Mouse (Mus musculus) right cerebral cortex, postnatal 25 days (tissue): ENCODE measurements around the gene Lama1.

Experiments
- DNase-seq: peaks from one replicate; pipeline ENCODE4 v3.0.0; 2022

Gene Lama1

DNA sequence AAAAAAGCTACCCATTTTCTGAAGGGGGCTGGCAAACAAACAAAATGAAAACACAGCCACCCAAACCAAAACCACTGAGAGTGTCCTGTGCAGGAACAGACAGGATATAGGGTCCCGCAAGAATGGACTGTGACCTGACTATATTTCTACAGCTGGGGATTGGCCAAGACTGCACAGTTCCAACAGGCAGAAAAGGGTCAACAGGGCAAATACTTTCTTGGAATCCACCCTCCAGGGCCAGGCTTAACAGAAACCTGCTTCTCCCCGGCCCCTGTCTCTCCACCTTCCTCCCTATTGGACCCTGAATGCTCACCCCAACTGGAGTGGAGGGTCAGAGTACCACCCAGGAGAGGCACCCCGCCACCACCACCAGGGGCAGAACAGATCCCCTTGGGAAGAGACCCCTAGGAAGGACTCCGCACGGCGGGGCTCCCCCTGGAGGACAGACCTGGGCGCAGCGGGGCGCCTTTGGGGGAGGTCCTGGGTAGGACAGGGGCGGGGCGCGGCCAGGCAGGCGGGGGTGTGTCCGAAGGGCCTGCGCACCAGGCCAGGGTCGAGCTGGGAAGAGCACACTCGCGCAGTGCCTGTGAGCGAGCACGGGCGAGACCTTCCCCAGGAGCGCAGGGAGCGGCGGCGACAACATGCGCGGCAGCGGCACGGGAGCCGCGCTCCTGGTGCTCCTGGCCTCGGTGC lies at the start of gene Lama1:
Lama1 (plus strand) TSS at position 566 of the 693 bp plus-strand sequence.
- peak; percentile 34 for DNase-seq

DNA sequence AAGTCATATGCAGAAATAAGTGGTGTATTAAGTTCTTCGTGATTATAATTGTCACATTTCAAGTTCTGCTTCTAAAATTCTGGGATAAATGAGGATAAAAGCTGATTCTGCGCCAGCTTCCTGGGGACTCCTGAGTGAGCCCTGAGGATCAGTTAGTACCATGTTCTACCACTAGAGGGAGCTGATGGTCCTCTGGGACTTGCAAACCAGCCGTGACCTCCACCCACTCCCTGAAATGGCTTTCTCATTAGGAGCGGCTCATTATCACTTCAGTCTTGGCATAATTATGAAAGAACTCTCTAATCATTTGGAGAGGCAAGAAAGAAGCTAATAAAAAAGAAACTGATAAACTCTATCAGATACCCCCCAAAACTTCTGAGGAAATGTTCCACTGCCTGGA lies 45.6 kb upstream of the Lama1 start:
- DNase-seq = no peak

DNA sequence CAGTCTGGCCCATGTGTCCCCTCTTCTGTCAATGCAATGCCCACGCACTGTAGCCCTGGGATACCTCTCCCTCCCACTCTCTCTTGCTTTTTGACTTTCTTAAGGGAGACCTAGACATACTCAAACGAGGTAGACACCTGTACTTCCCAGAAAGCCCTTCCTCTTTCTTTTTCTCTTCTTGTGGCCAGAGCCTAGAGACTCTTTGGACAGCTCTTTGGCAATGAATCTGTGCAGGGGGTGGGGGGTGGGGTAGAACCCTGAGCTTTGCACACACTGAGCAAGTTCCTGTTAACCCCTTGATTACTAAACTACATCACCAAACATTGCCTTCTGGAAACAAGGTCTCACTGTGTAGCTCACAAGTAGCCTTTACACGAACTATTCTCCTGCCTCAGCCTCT lies 32.8 kb upstream of the Lama1 start:
- DNase-seq = no peak

DNA sequence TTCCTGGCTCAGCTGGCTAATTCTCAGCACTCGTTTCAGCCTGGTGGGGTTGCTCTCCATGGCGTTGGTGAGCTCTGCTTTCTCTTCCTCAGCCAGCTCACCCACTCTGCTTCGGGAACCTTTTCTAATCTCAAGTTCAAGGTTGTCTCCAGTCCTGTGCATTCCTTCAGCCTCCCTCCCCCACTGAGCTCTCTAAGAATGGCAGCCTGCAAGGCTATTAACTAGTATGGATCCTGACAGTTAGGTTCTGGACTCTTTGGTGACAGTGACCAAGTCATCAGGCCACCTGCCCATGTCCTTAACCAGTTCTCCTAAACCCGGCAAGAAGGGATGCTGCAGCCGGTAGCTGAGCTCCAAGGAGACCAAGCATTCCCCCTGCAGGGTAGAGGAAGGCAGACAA lies 30.1 kb upstream of the Lama1 start:
- DNase-seq = no peak

DNA sequence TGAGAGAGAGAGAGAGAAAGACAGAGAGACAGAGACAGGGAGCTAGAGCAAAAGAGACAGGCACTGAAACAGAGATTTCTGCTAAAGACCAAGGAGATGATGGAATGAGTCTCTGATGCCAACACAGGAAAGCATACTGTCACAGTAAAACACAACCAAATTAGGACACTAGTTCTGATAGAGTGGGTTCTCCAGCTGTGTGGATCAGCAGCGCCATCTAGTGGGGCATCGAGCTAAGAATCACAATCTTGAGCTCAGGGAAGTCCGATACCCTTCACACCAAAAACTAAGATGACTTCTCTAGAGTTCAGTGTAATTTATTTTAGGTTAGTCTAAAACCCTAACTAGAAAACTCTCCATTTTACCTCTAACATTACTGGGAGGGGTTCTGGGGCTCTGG lies 29.1 kb upstream of the Lama1 start:
- DNase-seq = peak; percentile 42

DNA sequence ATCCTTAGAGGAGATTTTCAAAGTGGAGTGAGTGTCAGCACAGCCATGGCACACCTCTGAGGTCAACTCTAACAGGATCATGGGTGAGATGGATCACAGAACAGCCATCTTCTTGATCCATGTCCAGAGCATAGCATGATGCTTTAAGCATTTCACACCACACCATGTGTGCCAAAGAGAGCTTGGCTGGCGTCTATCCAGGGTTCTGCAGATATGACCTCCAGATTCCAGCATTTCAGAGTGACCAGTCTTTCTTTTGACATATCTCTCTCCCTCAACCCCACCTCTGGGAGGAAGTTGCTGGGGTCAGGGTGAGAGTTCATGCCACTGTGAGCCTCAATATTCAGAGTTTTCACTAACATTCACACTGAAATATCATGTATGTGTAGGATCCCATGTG lies 18.5 kb upstream of the Lama1 start:
- DNase-seq = no peak

DNA sequence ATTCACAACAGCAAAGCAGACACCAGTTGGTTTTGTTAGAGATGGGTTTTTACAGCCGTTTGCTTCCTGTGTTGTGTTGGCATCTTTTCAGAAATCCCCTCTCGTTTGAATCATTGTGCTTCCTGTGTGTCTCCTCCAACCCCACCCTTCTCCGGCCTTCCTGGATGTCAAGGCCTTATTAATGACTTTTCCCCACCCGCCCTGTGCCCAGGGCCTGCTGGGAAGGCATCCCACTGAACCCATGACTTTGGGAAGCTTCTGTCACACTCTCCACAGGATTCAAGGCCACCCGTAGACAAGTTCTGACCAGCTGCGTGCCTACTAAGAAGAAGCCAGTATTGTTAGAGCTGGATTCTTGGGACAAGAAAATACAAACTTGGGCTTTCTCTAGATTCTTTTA lies 16.0 kb upstream of the Lama1 start:
- DNase-seq = no peak

DNA sequence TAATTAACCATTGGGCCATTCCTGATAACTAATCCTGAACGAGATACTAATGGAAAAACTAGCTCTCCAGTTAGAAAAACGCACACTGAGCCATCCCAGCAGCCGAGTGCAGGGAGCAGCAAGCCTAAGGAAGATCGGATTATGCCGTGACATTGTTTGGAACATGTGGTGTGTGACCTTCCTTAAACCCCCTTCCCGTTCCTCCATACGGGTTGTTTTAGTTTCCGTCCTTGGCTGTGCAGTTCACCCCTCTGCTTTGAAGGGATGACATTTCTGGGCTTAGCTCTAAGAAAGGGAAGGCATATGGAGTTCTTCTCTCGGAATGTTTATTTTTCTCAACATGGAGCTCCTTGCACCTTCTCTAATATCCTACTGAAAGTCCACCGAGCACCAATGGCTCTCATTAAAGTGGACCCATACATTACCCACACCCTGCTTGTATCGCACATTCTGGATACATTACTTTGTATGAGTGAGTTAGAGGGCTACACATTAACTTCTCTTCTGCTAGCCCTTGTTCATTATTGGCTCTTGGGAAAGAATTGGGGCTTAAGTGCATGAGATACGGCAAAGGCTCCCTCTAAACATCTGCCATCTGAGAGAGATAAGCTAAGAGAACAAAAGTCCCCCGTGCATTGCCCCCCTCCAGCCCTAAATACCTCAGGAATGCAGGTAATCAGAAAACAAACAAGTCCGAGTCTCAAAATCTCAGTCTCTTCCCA lies 11.9 kb upstream of the Lama1 start:
- no peak for DNase-seq

DNA sequence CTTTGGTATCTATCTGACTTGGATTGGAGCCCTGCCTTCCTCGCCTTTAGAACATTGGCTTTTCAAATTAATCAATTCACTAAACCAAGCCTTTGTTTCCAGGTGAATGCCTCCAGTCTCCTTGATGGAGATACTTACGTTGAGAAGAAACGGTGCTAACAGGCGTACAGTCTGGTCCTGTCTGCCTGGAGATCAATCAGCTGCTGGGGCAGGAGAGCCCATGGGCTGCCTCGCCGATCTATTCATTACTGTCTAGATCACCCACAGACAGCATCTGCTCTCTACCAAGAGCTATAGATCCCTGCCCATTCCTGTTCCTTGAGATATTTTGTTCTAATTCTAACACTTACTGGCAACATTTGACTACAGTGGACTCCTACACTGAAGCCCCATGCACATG lies 9.6 kb upstream of the Lama1 start:
- DNase-seq = no peak

DNA sequence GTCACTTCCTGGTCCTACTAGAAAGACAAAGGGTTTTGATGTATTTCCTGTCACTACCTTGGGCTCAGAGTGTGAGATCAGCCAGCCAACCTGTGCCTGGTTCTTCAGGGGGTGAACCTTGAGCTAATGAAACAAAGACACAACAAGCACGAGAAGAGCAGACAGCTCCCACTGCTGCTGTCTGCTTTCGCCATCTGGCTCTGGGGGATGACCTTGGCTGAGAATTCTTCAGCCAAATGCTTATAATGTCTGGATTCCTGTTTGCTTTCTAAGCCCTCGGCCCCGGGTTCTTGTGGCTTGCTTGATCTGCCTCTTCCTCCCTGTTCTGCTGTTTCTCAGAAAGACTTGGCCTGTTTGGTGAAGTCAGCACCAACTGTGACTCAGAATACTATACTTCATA lies 6.4 kb upstream of the Lama1 start:
- no peak for DNase-seq

DNA sequence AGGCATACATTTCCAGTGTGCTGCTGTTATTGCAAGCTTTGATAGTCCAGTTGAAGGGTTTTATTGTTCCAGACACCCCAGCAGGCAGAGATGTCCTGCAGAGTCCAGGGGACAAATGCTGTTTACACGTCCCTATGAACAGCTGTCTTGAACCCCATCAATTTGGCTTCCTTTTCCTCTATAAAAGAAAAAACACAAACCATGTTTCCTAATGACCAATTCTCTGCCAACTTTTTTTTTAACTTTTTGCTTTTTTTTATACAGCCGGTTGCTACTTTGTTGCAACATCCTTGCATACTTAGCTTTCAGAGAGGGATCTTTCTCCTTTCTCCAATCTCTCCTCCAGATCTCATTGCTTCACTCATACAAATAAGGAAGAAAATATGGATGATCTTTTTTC lies 4.4 kb upstream of the Lama1 start:
- DNase-seq = no peak

DNA sequence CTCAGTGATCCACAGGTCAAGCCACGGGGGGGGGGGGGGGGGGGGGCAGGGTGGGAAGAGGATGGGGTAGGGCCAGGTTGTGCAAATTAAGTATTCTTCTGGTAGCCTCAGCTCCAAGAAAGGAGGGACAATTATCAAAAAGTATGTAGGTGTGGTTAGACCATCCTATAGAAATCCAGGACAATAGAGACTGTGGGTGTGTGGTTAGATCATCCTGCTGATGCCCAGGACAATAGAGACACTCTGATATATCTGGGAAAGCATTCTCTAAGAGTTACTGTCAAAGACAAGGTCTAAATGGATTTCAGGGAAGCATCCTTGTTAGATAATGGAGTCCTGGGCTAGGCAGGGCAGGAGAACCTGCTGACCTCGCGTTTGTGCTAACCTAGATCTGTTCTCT lies 3.2 kb upstream of the Lama1 start:
- no peak for DNase-seq

DNA sequence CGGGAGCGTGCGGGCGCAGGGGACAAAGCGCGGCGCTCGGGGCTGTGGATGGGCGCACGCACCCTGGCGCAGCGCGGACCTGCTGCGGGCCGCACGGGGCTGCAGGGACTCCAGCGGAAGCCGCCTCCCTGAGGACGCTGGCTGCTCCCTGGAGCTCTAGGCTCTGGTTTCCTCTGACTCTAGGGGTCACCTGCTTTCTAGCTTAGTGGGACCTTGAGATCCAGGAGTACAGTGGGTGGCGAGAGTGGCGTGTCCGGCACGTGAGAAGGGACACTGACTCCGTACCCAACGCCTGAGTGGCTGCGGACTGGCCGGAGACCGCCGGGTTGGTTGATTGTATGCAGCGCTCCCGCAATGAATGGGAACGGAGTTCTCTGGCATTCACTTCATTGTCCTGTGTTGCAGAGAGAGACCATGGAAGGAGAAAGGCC lies 417 bp downstream of the Lama1 start:
- no peak for DNase-seq

DNA sequence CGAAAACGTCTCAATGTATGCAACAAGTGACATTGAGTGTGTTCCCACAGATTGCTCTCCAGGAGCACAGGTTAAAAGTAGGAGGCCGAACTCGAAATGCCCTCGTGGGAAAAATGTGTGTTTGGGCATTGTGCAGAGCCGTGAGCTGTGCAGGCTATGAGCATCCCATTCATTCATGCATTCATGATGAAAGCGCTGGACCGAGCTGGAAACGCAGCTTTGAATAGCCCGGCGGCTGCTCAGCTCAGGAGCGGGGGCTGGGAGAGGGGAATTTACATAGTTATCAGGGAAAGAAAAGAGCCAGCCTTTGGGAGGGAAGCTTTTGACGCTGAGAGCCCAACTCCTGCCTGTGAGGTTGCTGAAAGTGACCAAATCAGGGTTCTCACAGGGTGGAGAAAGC lies 1.2 kb downstream of the Lama1 start:
- DNase-seq = no peak

DNA sequence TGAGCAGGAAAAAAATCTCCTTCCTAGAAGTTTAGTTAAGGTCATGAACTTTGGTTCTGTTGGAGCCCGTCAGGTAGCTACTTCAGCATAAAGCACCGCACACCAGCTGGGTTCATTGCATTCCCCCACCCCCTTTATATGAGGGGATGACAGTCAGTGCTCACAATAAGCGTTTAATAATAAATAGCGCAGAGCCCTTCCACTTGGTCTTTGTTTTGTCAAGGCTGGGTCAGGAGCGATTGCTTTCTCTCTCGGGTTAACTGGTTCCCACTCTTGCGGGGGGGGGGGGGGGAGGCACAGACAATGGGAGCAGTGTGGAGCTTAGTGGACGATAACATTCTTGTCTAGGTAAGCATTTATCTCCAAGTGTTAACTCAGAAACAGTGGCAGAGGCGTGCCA lies 4.7 kb downstream of the Lama1 start:
- DNase-seq = no peak

DNA sequence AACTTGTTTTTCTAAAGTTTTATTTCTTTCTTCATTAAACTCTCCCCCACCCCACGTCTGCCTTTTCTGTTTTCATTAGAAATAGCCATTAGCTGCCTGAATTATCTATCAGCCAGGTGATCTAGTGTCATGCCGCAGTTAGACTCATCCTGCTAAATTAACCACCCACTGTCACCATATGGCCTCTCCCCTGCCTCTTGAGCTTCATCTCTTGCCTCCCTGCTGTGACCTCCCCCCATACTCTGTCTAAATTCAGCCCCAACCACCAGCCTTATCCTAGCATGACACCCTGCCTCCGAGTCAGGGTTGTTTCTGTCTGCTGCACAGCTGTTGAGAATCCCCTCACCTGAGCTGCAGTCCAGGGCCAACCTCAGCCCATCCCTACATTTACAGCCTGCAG lies 5.9 kb downstream of the Lama1 start:
- DNase-seq = no peak

DNA sequence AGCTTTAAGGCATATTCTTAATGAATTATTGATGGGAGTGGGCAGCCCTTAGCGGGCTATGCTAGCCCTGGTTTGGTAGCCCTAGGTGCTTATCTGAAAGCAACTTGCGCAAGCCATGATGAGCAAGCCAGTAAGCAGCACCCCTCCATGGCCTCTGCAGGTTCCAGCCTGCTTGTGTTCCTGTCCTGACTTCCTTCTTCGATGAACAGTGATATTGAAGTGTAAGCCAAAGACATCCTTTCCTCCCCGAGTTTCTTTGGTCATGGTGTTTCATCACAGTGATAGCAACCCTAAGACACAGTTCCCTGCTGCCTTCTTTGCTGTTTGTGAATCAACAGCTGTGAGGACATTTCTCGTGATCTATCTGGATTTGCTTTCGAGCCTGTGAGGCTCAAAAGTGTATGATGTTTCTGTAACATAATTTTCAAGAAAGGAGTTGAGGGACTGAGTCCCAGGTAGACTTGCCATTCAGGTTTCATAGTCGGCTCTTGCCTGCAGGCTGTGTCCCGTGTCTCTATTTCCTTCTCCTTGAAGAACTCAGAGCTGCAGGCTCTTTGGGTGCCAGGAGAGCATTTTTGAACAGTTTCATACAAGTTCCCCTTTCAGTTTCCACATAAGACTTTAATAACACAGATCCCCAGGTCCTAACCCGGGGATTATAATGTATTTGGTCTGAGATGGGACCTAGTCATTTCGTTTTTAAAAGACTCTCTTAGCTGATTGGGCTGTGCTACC lies 8.1 kb downstream of the Lama1 start:
- no peak for DNase-seq

DNA sequence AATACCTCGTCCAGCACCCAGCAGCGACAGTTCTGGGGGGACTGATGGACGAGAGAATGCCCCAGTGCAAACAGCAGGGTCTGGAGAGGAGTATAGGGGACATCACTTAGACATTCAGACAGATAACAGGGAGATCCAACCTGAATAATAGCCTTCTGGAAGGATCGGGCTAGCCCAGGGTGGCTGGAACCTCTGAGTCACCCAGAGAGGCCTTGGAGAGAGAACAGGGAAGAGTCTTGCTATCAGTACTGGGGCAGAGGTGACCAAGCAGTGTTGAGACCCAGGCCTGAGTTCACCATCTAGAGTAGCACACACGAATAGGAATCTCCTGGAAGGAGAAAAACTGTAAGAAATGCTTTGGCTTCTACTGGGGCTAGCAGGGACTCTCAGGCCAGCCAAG lies 9.3 kb downstream of the Lama1 start:
- no peak for DNase-seq

DNA sequence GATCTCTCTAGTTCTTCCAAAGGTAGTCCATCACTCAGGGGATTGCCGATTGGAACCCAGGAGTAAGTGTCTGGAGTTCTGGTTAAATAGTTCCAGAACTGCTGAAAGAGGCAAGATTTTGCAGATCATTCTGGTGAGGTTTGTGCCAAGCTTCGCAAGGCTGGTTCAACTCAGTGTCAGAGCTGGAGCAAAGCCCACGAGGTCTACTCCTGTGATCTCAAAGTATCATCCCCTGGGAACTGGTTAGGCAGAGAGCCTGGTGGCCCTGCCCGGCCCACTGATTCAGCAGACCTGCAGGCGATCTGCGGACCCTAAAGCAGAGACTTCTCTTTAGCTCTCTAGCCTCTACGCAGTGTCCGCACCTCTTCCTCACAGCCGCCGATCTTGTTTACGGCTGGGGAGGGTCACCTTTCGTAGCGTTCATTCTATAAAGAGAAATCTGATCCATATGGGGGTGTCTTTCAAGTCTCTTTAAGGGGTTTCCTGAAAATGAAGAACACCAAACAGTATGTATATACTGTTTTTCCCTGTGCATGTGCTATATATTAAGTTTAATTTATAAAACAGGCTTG lies 10.8 kb downstream of the Lama1 start:
- DNase-seq = no peak

DNA sequence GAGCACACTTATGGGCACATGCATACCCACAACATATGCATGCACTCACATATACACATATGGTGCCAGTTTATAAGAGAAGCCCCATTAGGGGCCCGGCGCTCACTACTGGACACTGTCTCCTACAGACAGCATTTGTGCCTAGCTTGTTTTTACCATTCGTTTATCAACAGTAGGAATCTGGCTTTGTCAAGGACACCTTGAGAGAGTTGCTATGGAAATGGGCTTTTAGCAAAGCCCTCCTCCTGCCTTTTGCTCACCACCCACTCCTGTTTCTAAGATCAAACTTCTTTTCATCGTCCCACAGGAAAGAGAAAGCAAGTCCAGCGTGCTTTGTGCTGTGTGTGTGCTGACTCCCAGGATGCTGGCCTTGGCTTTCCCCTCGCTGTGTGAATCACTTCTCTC lies 13.3 kb downstream of the Lama1 start:
- DNase-seq = no peak

DNA sequence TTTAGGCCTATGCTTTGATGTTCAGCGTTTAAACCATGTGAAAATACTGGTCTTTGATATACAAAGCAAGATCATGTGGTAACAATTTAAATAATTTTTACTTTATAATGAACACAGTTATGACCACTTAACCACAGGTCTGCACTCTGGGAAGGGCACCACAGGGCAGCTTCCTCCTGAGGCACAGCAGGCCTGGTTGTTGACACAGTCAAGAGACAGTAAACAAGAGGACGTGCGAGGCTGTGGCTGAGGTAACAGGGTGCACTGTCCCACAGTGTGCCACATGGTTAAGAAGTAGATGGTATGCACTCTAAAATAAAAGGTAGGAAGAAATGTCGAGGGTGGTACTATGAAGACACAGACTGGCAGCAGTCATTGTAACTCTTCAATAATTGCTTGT lies 14.3 kb downstream of the Lama1 start:
- DNase-seq = no peak

DNA sequence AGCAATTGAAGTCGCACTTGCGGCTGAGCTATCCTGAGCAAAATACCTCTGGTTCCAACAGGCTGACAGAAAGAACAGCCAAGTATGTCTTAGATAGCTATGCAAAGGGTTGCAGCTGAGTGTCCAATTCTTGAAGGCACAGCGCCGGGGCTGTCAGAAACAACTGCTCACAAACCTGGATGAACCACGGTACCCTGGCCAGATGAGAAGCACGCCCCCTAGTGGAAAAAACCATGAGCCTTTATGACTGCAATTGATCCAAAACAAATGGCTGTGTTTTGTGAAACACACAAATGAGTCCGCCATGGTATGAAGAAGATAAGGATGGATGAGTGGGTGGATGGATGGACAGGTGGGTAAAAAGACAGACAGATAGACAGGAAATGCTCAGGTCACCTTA lies 15.9 kb downstream of the Lama1 start:
- DNase-seq = no peak

DNA sequence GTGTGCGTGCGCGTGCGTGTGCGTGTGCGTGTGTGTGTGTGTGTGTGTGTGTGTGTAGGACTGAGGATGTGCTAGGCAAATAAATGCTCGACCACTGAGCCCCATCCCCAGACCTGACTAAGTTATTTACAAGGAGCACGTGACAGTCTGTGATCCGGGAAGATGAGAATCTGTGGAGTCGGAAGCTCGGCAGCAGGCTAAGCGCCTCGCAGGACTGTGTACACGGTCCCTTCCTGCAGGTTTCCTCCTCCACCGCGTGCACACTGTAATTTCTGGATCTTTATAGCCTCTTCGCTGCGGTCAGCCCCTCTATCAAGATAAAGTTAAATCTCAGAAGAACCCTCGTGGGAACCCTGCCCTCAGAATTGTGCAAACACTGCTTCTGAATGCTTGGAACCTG lies 18.4 kb downstream of the Lama1 start:
- DNase-seq = no peak

DNA sequence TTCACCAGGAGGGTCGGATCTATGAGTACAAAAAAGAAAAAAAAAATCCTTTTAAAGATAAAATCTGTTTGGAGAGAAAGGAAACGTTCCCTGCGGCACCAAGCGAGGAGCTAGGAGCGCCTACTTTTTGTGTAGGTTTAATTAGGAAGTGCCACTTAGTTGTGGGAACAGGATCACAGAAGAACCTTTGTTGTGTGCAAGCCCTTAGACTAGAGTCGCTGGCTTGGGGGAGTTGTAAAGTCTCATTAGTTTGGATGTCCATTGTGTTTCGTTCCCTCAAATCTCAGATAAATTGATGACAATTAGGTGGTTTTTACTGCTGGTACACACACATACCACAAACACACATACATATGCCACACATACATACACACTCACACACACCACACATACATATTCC lies 25.0 kb downstream of the Lama1 start:
- DNase-seq = no peak
